Mouse (Mus musculus) liver, postnatal 0 days (tissue): ENCODE data around the gene Lca5l. TPM values are rescaled to one million over a fixed set of nuclear protein-coding genes. Genes with fewer than 3 reads are reported as not detected.

Source experiments
- ATAC-seq: fragments of 200-750 bp; cut with Nextera tagmentation; 2 replicates; pipeline ENCODE4 v1.8.0; 2017; ENCODE audit warnings: mild to moderate bottlenecking, moderate library complexity
- DNase-seq: peaks from one replicate; pipeline ENCODE4 v3.0.0-alpha.2; 2016
- H3K27ac ChIP-seq: fragments of 300-500 bp; sonication (generic); 2 replicates; pipeline ENCODE4 v1.5.1; 2014; ENCODE audit warnings: antibody characterized with exemption, moderate library complexity, mild to moderate bottlenecking, low read depth
- H3K27me3 ChIP-seq: fragments of 300-500 bp; sonication (generic); 2 replicates; pipeline ENCODE4 v1.6.1; 2014; ENCODE audit warnings: low read length, control low read depth, mixed read lengths; ENCODE audit not compliant: insufficient read depth
- H3K36me3 ChIP-seq: fragments of 300-500 bp; sonication (generic); replicated peaks from 2 replicates; pipeline ENCODE4 v1.6.1; 2014; ENCODE audit warnings: mild to moderate bottlenecking, control low read depth, low read length, moderate library complexity, mixed read lengths; ENCODE audit not compliant: insufficient read depth
- H3K4me1 ChIP-seq: fragments of 300-500 bp; sonication (generic); 2 replicates; pipeline ENCODE4 v1.6.1; 2014; ENCODE audit warnings: antibody characterized with exemption, mild to moderate bottlenecking, control low read depth; ENCODE audit not compliant: insufficient read depth
- H3K4me2 ChIP-seq: fragments of 300-500 bp; sonication (generic); 2 replicates; pipeline ENCODE4 v1.6.1; 2014; ENCODE audit warnings: low read depth, mild to moderate bottlenecking, low read length, moderate library complexity, mixed read lengths
- H3K4me3 ChIP-seq: fragments of 300-500 bp; sonication (generic); 2 replicates; pipeline ENCODE4 v1.5.1; 2014; ENCODE audit warnings: low read depth, low read length
- H3K9ac ChIP-seq: fragments of 300-500 bp; sonication (generic); replicated peaks from 2 replicates; pipeline ENCODE4 v1.6.1; 2014; ENCODE audit warnings: mild to moderate bottlenecking, moderate library complexity
- H3K9me3 ChIP-seq: fragments of 300-500 bp; sonication (generic); 2 replicates; pipeline ENCODE4 v1.6.1; 2016; ENCODE audit warnings: mild to moderate bottlenecking, control low read depth, low read length, mixed read lengths
- CTCF ChIP-seq: sonication (generic); IDR thresholded peaks from 2 replicates; pipeline ENCODE4 v1.5.1; 2016; ENCODE audit warnings: antibody characterized with exemption, low read depth
- EP300 ChIP-seq: IDR thresholded peaks from 2 replicates; pipeline ENCODE4 v1.6.1; 2016; ENCODE audit warnings: antibody characterized with exemption, low read depth, mild to moderate bottlenecking
- WGBS: fragments of 180-500 bp; shearing (Covaris S2); extraction: QIAGEN DNeasy Blood & Tissue Kit; methylation state at CpG from one replicate; pipeline ENCODE4 v1.1.7; 2014; ENCODE audit not compliant: insufficient replicate concordance; 5-methylcytosine and 5-hydroxymethylcytosine counted together
- polyA plus RNA-seq: library from polyadenylated mRNA; unstranded; fragments of >200 nt; fragmentation: Nextera tagmentation; extraction: Ambion mirVana; gene quantifications from 2 replicates; pipeline ENCODE4 v1.2.1, GENCODE M21; 2015

The Lca5l gene
- polyA plus RNA-seq, 1 experiment from 2014 or later: 0.06 TPM

DNA sequence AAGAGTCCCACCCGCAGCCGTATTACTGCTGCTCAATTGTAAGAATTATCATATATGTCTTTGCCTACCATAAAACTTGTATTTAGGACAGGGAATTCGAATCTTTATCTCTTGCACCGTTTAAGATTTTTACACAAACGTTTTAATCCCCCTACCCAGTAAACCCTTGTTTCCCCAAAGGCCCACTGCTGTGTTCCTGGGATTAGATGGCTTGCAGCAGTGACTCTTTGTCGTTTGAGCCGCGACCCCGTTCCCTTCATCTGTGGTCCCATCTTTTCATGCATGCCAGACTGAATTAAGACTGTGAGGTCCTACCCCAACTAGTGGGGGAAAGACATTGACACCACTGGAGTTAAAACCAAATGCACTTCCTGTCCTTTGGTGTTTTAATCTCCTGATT, 63.6 kb downstream of the Lca5l start:
- Histone ChIP-seq H3K4me1 (peaks cover 8% of the 10 kb centered on the region; the same call in 1 of the 2 replicates), H3K9me3 (no peaks in the 10 kb centered on the region), H3K9ac (peak overlapping the region; percentile 86), H3K27me3 (no peaks in the 10 kb centered on the region), H3K4me3 (peak overlapping the region; percentile 80), H3K36me3 (peaks cover 11% of the 10 kb centered on the region), H3K4me2 (peak overlapping the region; percentile 70), H3K27ac (peak overlapping the region; percentile 94)
- no peak for DNase-seq
- no peak for TF ChIP-seq CTCF
- TF ChIP-seq EP300: no peak
- 4% methylated on average over 9 of the region's 9 CpGs for WGBS
- no peak for ATAC-seq

DNA sequence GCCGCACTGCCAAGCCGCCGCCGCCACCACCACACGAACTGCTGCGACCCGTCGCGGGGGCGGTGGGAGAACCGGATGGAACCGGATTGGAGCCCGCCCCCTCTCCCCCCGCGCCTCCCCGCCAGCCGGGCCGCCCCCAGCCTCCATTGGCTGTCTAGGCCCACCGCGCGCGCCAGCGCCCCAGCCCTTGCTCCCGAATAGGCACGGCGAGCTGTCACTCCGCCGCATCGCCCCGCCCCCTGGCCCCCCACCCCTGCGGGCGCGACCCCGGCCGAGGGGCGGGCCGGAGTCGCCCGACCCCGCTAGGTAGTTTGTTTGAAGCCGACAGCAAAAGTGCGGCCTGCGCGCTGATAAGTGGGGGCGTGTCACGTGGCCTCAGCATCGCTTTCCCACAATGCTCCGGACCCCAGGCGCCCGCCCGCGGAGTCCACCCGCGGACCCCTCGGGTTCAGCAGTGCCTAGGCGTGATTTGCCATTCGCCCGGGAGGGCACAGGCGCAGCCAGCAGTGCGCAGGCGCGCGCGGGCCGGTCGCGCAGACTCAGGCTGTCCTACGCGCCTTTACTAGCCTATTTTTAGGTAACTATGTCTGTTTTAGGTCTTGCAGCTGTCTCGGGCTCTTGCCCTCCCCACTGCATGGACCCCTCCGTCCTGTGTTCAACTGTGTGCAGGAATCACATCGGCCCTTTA, 64.3 kb downstream of the Lca5l start, which contains the start of gene Hmgn1:
TSS of gene Hmgn1 (minus strand) at position 73 of the 688 bp plus-strand sequence.
- Histone ChIP-seq H3K9ac (peak within 1 kb of the TSS; percentile 86), H3K4me3 (peak within 1 kb of the TSS; percentile 80), H3K27me3 (no peaks in the 10 kb centered on the region), H3K9me3 (no peaks in the 10 kb centered on the region), H3K27ac (peak within 1 kb of the TSS; percentile 94), H3K36me3 (peaks cover 12% of the 10 kb centered on the region), H3K4me2 (peak within 1 kb of the TSS; percentile 70), H3K4me1 (peaks cover 8% of the 10 kb centered on the region; the same call in 1 of the 2 replicates)
- WGBS: 1% methylated on average over 65 of the region's 72 CpGs
- TF ChIP-seq EP300: no peak
- peak; percentile 93 for DNase-seq
- peak; percentile 94 for ATAC-seq

DNA sequence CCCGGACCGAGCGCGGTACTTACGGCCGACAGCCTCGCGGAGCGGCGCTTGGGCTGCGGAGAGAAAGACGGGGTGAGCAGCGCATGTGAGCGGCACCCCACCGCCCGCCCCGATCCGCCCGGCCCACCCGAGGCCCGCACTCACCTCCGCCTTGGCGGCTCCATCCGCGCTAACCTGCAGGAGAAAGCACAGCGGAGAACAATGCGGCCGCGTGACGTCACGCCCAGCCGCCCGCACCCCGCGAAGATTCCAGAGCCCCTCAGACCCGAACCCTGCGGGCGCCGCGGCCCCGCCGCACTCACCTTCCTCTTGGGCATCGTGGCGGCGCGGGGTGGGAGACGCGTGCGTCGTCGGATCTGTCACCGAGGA, 64.8 kb downstream of the Lca5l start:
- Histone ChIP-seq H3K4me2 (peak overlapping the region; percentile 70), H3K9me3 (no peaks in the 10 kb centered on the region), H3K4me1 (peaks cover 8% of the 10 kb centered on the region; the same call in 1 of the 2 replicates), H3K27me3 (no peaks in the 10 kb centered on the region), H3K27ac (peak overlapping the region; percentile 94), H3K36me3 (peaks cover 16% of the 10 kb centered on the region), H3K4me3 (peak overlapping the region; percentile 80), H3K9ac (peak overlapping the region; percentile 86)
- WGBS: 2% methylated on average over 40 of the region's 52 CpGs
- TF ChIP-seq CTCF: no peak
- TF ChIP-seq EP300: no peak
- DNase-seq: no peak
- peak; percentile 33 for ATAC-seq

DNA sequence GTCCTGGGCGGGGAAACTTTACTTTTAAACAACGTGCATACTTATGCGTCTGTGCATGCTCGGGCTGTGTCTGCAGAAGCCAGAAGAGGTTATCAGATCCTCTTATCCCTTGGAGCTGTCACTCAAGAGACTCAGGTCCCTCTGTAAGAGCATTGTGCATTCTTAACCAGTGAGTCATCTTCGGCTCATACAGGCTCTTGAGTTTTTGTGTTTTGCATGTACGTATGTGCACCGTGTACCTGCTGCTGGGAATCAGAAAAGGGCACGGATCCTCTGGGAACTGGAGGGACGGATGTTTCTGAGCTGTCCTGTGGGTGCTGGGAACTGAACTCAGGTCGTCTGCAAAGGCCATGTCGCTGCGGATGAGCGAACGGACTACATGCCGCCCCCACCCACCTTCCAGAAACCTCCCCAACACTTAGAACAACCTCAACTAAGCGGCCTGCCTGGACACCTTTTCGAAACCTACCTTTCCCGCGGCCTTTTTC, 65.3 kb downstream of the Lca5l start:
- H3K27ac ChIP-seq: peak overlapping the region; percentile 94
- H3K9me3 ChIP-seq: no peaks in the 10 kb centered on the region
- peak overlapping the region; percentile 70 for H3K4me2 ChIP-seq
- peak overlapping the region; percentile 86 for H3K9ac ChIP-seq
- ATAC-seq: no peak
- peak overlapping the region; percentile 80 for H3K4me3 ChIP-seq
- no peak for DNase-seq
- peaks cover 17% of the 10 kb centered on the region for H3K36me3 ChIP-seq
- TF ChIP-seq EP300 (no peak), CTCF (no peak)
- H3K4me1 ChIP-seq: peaks cover 8% of the 10 kb centered on the region; the same call in 1 of the 2 replicates
- H3K27me3 ChIP-seq: no peaks in the 10 kb centered on the region
- 4% methylated on average over 19 of the region's 19 CpGs for WGBS

DNA sequence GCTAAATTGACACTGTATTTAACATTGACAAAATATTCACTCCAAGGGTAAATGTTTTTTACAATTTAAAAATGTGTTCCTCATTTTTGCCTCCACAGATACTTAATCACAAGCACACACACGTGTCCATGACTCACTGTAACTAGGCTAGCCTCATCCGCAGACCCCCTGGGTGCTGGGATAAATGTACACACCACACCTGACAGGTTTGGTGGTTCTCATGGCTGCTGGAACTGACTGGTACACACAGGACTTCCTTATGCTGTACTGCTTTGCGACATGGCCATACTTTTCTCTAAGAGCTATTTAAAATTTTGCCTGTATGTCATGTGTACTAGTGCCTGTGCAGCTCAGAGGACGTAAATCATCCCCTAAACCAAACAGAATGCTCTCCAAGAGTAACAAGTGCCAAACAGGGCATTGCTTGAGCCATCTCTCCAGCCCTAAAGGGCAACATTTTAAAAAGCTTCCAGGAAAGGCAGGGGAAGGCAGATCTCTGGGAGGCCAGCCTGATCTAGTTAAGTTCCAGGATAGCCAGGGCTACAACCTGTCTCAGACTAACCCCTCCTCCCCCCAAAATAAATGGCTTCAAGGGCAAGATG, 71.9 kb downstream of the Lca5l start:
- Histone ChIP-seq H3K4me3 (no peak overlapping the region), H3K9ac (no peak overlapping the region), H3K9me3 (no peaks in the 10 kb centered on the region), H3K27ac (no peak overlapping the region), H3K27me3 (no peaks in the 10 kb centered on the region), H3K4me1 (no peaks in the 10 kb centered on the region), H3K4me2 (no peak overlapping the region), H3K36me3 (peaks cover 19% of the 10 kb centered on the region)
- TF ChIP-seq CTCF (no peak), EP300 (no peak)
- DNase-seq (no peak), ATAC-seq (no peak)
- 51% methylated on average over 4 of the region's 4 CpGs for WGBS

DNA sequence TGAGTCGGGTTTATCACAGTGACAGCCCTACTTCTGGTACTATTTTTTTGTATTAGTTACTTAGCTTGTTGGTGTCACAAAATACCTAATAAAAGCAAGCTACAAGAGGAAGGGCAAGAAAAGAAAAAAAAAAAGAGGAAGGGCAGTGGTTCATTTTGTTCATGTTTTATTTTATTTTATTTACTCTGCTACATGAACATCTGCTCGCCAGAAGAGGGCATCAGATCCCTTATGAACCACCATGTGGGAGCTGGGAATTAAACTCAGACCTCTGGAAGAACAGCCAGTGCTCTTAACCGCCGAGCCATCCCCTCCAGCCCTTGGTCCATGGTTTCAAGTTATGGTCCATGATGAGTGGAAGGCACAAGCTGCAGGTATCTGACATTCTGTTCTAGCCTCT, 77.3 kb downstream of the Lca5l start:
- Histone ChIP-seq H3K27me3 (no peaks in the 10 kb centered on the region), H3K27ac (no peak overlapping the region), H3K36me3 (no peaks in the 10 kb centered on the region), H3K9ac (no peak overlapping the region), H3K4me1 (no peaks in the 10 kb centered on the region), H3K4me3 (no peak overlapping the region), H3K9me3 (no peaks in the 10 kb centered on the region), H3K4me2 (no peak overlapping the region)
- DNase-seq (no peak), ATAC-seq (no peak)
- 39% methylated on average over 4 of the region's 4 CpGs for WGBS
- TF ChIP-seq CTCF (peak; percentile 30), EP300 (no peak)
